Mouse (Mus musculus) layer of hippocampus, postnatal 10 days (tissue): ENCODE measurements around the gene Wipi2. TPM values are rescaled to one million over a fixed set of nuclear protein-coding genes. Genes with fewer than 3 reads are reported as not detected.

Experiments
- DNase-seq, 2 experiments: peaks; one replicate each; pipeline ENCODE4 v3.0.0; 2021; ENCODE audit warnings: low spot score in 2 of 2
- long read RNA-seq: library from polyadenylated mRNA; stranded (forward); transcript quantifications from one replicate; pipeline ENCODE4 v2.0.0, GENCODE M21; 2023
- total RNA-seq, 2 experiments: library from RNA; stranded (reverse); gene quantifications; 2 replicates each; pipeline ENCODE4 v1.2.3; 2021

The Wipi2 gene
- total RNA-seq, result 10 to 100 TPM; 71.1 to 74.5 TPM
- long read RNA-seq, full-length matches to known transcripts, result 46 of 63 reads
- long read RNA-seq, partial matches to known transcripts, result 3 of 63 reads
- long read RNA-seq, other reads (novel, unspliced or antisense), result 14 of 63 reads

DNA sequence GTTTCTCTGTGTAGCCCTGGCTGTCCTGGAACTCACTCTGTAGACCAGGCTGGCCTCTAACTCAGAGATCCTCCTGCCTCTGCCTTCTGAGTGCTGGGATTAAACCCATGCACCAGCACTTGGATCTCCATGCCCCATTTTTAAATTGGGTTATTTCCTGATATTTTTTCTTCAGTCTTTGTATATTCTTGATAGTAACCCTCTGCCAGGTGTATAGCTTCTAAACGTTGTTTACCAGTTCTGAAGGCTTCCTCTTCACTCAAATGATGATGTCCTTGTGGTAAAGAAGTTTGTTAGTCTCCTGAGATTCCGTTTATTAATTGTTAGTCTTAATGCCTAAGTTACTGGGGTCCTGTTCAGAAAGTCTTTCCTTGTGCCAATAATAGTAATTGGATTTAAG lies at the start of gene Wipi2:
Gene Wipi2, plus strand, starts transcription at position 301 of the 400 bp plus-strand sequence.
- DNase-seq, result no peak

- no peak for DNase-seq
Observed at GRCm38 (mm10) chr5:142578192-142578591, 49.3 kb upstream of the Wipi2 start.

DNA sequence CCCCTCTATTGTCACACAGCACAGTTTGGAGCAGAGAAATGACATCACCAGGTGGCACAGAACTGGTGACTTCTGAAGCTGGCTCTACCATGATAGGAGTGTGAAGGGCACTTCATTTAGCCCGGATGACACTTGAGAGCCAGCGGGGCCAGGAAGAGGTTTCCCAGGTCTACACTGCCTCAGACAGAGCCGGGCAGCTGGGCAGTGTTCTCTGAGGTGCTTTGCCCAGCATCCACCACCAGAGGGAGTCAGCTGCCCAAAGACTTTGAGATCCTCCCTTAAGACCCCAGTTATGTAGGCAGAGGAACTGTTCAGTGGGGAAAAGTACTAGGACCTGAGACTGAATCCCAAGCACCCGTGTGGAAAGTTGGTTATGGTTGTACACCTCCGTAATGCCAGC lies 46.0 kb upstream of the Wipi2 start:
- DNase-seq, result peak; percentile 78 to 81

GRCm38 (mm10) chr5:142583616-142584126 lies 43.8 kb upstream of the Wipi2 start:
- DNase-seq, result peak; percentile 75 to 77

- DNase-seq, result no peak
Observed at GRCm38 (mm10) chr5:142590953-142591616, 36.4 kb upstream of the Wipi2 start.

DNA sequence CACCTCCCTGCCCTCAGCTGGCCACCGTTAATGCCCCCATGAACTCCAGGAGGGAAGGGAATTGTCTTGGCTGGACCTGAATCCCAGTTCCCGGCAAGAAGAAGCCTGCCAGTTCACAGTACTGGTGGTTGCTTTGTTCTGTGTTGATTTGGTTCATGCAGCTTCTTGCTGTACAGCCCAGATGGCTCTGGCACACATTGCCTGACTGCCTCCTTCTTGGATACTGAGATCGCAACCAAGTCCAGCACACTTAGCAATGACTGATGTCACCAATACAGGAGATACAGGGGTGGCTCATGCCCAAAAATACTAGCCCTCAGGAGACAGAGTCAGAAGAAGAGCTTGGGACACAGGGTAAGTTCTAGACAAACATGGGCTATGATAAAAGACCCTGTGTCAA lies 31.8 kb upstream of the Wipi2 start:
- DNase-seq, result peak in 1 of 2 experiments; percentile 62

GRCm38 (mm10) chr5:142596723-142597122 lies 30.8 kb upstream of the Wipi2 start:
- no peak for DNase-seq

DNA sequence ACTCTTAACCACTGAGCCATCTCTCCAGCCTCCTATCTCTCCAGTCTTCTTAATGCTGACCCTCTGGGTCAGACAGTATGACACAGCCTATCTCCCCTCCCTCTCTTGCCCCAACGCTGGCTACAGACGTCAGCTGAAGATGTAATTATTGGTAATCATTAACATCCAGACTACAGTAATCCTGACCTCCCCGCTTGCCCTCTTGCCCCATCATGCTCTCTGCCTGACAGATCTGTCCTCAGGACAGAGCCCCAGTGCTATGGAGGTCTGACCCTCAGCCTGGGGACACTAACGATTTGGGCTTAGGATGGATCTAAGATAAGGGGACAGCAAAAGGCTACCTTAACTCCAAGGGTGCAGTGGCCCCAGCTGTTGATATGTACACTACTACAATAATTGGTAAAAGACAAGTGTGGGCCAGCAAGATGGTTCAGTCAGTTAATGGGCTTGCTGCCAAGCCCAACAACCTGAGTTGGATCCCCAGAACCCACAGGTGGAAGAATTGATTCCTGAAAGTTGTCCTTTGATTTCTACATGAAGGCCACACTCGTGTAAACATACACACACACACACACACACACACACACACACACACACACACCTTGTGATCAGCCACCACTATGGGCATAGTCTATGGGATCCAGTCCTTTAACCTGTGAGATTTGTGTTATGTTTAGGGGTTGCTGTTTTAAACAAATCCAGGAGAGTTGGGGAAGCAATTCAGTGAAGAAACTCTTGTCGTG lies 29.7 kb upstream of the Wipi2 start:
- no peak for DNase-seq

GRCm38 (mm10) chr5:142604379-142604778 lies 23.1 kb upstream of the Wipi2 start:
- no peak for DNase-seq

DNA sequence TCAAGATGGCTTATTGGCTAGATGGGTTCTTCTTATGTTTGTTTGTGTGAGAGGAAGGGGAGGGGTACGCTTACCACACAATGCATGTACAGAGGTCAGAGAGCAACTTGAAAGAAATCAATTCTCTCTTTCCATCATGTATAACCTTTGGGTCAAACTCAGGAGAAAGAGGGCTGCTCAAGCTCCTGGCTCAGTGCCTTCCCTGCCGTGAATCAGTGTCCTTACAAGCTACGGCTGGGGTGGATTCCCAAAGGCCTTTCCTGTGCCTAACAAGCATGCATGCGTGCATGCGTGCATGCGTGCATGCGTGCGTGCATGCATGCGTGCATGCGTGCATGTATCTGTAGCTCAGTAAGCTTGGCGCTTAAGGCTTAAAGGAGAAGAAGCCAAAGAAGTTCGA lies 22.2 kb upstream of the Wipi2 start:
- DNase-seq, result no peak

- peak; percentile 73 to 79 for DNase-seq
Observed at GRCm38 (mm10) chr5:142608259-142608988, 19.1 kb upstream of the Wipi2 start, which contains the start of gene Mmd2. Gene Mmd2, minus strand, starts transcription at chr5:142608800.

DNA sequence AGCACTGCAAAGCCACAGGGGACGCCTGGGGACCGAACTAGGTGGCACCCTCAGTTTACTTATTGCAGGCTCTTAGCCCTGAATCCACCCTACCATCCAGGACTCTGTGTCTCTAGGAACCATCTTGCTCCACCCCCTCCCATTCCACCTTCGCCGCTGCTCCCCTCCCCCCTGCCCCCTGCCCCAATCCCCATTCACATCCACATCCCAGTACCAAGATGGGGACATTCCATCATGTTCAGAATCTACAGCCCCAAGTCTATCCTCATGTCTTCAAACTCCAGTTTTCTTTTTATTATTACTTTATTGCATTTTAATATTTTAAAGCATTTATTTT lies 18.5 kb upstream of the Wipi2 start:
- no peak for DNase-seq

- DNase-seq, result no peak
Observed at GRCm38 (mm10) chr5:142610362-142610761, 17.1 kb upstream of the Wipi2 start.

DNA sequence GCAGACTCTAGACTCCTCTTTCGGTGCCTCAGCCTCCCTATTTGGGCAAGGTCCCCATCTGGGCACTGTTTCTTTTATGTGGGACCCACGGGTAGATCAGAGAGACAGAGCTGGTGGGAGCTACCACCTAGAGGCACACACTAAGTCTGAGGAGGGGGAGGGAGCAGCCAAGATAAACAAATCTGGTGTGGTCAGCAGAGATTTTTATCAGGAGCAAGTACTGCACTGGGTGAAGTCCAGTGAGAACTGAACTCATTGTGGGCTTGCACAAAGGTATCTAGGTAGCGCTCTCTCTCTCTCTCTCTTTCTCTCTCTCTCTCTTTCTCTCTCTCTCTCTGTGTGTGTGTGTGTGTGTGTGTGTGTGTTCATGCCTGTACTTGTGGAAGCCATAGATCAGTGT lies 13.0 kb upstream of the Wipi2 start:
- no peak for DNase-seq

- no peak for DNase-seq
Observed at GRCm38 (mm10) chr5:142615638-142616037, 11.9 kb upstream of the Wipi2 start.

DNA sequence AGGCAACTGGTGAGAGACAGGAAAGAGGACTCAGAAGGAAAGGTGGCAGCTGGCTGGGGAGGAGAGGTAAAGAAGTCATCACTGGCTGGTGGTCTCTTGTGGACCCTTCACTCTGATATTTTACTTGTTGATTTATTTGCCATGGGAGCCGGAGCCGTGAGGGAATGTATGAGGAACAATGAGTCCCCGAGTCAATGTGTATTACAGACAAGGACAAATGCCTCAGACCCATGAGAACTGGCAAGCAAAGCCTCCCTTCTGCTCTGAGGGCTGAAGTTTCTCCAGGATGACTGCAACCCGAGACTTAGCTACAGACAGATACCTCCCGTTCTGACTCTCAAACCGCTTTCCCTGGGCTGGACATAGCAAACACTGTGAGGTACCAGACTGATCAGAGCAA lies 11.2 kb upstream of the Wipi2 start:
- DNase-seq, result no peak

- peak; percentile 73 to 85 for DNase-seq
Observed at GRCm38 (mm10) chr5:142619866-142620265, 7.6 kb upstream of the Wipi2 start.

DNA sequence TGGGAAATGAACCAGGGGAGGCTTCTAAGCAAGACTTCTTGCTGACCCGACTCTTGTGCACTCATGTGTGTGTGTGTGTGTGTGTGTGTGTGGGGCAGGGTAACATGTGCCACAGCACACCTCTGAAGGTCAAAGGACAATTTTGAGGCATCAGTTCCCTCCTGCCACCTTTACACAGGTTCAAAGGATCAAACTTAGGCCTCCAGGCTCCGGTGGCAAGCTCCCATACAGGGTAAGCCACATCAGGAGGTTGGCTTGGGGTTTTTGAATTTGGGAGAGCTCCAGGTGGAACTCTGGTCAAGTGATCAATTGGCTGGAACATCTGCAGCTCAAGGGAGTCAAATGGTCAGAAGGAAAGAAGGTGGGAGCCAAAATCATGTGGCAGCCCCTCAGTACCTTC lies 6.1 kb upstream of the Wipi2 start:
- no peak for DNase-seq

- no peak for DNase-seq
Observed at GRCm38 (mm10) chr5:142622134-142622533, 5.4 kb upstream of the Wipi2 start.

DNA sequence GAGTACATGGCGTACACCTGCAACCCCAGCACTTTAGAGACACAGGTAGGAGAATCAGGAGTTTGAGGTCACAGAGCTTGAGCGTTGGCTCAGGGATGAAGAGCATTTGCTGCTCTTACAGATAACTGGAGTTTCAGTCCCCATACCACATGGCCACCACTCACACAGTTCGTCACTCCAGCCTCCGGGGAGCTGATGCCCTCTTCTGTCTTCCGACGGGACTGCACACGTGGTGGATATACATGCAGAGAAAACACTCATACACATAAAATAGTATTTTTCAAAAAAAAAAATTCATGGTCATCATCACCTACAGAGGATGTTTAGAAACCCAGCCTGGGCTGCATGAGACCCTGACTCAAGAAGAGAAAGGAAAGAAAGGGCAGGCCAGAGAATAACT lies 4.4 kb upstream of the Wipi2 start:
- no peak for DNase-seq

- DNase-seq, result peak; percentile 94 to 97
Observed at GRCm38 (mm10) chr5:142628726-142629662, 1.5 kb downstream of the Wipi2 start.
